Mouse (Mus musculus): ENCODE results near the gene Krtap19-5.

GRCm38 (mm10) chr16:88884989-88885388 lies 11.3 kb downstream of the Krtap19-5 start, which contains the start of gene Krtap19-4:
- TF ChIP-seq CTCF (IDR thresholded peaks at IDR 0.05; ENCODE audit: low read depth, low read length) = no peak
- TF ChIP-seq POLR2A (IDR thresholded peaks at IDR 0.05; ENCODE audit: borderline replicate concordance, low read depth, low read length) = no peak
